Mouse (Mus musculus) T-cell, adult 2 months (primary cell): ENCODE data around the gene Taok2.
A peak's percentile ranks its signal among the peaks of the same experiment; 100 is the strongest.
"Not testable (repeated sequence)": the region's sequence is repeated elsewhere in the genome, so short reads cannot be mapped to it uniquely, and the experiment has no call there.

Experiments used
- DNase-seq: peaks from one replicate; pipeline ENCODE4 v3.0.0; 2022; ENCODE audit warnings: low spot score

Taok2 gene

DNA sequence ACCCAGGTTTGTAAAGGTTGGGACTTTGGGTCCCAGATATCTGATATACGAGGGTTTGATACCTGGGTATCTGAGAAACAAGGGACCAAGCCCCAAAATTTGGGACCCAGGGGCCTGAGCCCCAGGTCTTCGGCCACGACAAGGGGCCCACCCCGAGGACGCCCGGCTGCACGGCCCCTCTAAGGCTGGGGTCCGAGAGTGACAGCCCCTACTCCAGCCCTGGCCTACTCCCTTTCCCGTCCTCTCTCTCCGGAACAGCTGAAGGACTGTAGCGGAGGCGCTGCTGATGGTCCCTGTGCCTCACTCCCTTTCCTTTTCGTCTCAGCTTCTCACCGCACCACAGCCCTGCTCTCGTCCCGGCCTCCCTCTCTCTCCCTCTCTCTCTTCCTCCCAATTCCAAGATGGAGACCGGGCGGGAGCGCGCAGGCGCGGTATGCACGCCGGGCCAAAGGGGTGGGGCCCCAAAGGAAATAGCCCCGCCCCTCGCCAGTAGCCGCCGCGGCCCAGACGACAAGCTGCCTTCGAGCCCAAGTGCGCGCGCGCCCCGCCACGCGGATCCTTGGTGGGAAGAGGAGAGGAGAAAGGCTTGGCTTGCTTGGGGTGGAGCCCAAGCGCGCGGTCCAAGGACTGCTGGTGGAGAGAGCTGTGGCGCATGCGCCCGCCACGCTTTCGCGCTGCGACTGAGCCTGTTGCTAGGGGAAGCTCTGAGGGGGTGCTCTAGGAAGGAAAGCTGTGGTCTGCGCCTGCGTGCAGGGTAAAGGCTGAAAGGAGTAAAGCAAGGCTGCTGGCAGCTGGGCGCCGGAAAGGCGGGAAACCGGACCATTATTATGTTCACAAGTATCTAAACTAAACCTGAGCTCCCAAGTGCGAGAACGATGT is at the start of gene Taok2:
Gene Taok2, minus strand, starts transcription at position 418 of the 879 bp plus-strand sequence.
- peak; percentile 92 for DNase-seq

DNA sequence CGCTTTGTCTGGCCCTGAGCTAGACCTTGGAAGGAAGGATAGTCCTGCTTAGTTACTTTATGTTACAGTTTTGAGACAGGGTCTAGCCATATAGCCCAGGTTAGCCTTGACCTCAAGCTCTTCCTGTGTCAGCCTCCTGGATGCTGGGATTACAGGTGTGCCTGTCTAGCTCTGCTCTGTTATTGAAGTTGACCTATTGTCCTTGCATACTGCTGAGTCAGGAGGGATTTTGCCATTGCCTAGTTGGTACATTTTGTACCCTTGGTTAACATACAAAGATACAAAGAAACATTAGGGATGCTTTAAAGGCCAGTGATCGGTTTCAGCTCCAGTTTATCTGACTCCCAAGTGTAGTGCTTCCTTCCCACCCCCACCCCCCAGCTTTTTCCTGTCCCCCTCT is 48.1 kb upstream of the Taok2 start:
- DNase-seq, result no peak

DNA sequence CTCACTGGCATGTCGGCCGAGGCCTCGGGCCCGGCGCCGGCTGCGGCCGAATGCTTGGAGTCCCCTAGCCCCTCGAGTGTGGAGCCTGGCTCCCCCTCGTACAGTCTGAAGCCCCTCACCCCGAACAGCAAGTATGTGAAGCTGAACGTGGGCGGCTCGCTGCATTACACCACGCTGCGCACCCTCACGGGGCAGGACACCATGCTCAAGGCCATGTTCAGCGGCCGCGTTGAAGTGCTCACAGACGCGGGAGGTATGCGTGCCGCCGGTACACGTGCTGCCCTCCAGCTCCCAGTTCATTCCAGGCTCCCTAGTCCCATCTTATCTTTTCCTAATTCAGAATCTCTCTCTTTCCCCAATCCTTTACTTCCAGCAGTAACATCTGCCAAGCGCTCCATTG is 44.5 kb upstream of the Taok2 start:
- DNase-seq, result no peak

DNA sequence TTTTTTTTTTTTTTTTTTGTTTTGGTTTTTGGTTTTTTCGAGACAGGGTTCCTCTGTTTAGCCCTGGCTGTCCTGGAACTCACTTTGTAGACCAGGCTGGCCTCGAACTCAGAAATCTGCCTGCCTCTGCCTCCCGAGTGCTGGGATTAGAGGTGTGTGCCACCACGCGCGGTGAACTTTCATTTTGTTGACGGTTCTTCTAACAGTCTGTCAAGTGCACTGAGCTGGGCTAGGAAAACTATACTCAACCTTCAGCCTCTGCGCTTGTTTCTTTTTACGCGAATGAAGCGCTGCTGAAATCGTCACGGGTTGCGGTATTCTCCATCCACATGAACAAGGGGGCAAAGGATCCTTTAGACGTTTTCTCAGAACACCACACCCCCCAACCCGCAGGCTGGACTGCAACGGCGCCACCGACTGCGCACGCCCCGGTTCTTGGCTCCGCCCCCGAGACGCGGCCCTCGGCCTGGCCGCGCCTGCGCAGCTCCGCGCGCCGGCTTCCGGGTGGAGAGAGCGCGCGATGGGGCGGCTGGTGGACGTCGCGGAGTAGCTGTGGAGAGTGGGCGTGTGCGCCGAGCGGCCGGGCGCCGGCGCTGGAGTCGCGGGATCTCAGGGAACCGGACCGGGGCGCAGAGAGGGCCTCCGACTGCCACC is 44.0 kb upstream of the Taok2 start, which contains the start of gene Kctd13:
Gene Kctd13, plus strand, starts transcription at position 496 of the 654 bp plus-strand sequence.
- peak; percentile 94 for DNase-seq

DNA sequence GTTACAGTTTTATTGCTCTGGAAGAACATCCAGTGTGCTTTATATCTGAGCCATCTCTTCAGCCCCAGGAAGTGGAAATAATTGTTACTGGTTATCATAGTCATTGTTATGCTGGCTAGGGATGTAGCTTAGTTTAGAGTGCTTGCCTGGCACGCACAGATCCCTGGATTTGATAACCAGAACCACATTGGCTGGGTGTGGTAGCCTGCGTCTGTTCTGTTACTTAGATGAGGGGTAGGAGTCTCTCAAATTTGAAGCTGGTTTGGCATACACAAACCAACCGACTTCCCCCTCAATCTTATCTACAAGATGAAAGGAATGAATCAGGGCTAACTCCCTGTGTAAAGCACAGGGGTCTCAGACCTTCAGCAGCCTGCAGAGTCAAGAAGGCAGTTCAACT is 41.8 kb upstream of the Taok2 start:
- DNase-seq, result no peak

DNA sequence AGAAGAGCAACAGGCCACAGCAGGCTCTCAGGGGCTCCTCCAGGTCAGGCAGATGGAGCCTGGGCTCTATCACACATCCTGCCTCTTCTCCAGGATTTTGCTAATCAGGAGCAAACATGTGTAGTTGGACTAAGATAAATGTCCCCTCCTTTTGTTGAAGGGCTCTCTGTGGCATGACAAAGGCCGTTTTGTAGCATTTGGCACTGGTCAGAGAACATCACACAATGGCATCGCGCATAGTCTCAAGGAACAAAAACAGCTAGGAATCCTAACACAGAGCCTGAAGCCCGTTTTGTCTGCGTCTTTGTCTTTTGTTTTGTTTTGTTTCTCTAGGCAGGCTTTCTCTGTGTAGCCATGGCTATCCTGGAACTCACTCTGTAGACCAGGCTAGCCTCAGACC is 39.5 kb upstream of the Taok2 start:
- no peak for DNase-seq

DNA sequence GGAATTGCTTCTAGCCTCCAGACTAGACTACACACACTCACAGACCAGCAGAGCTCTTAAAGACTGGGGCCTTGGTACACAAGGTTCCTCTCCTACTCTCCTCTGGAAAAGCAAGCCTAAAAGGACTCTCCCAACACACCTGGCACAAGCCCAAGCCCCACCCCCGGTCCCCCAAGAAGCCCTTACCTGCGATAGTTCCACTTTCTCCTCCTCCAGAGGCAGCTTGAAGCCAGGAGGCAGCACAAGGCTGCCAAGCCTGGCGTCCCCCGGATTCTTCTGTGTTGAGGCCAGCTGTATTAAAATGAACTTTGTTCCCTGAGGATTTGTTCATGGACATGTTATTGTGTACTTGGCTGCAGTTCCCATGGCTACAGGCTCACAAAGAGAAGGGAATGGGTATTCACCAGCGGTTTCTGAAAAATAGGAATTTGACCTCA is 38.1 kb upstream of the Taok2 start, which contains the start of gene Tmem219:
Gene Tmem219, minus strand, starts transcription at position 294 of the 437 bp plus-strand sequence.
- DNase-seq, result no peak

DNA sequence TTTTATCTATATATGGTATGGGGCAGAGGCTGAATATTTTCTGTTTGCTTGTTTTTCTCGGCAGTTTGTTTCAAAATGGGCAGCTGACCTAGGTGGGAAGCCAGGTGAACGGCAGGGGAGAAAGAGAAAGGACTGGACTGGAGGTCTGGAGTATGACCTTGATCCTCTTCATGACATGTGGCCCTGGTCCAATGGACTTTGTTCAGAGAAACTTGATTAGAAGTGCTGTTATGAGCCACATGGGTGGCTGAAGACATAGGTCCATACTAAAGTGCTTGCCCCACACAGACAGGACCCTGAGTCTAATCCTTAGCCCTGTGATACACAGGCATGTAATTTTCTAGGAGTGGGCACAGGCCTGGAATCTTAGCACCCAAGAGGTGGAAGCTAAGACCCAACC is 37.1 kb upstream of the Taok2 start:
- DNase-seq, result no peak

DNA sequence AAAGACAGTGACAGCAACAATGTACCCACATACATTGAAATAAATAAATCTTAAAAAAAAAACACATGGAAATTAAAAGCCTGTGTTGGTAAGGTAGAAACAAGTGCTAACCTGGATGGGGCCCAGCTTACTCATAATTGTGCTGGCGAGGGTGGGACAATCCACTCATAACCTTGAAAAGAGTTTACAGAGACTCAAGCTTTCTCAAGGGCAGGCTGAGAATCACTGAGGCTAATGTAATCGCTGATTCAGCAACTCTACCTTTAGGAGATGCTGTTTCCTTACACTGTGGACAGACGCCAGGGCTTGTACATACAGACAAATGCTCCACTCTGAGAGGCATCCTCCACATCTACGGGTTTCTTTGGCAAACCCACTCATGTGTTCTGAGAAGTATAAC is 35.5 kb upstream of the Taok2 start:
- no peak for DNase-seq

DNA sequence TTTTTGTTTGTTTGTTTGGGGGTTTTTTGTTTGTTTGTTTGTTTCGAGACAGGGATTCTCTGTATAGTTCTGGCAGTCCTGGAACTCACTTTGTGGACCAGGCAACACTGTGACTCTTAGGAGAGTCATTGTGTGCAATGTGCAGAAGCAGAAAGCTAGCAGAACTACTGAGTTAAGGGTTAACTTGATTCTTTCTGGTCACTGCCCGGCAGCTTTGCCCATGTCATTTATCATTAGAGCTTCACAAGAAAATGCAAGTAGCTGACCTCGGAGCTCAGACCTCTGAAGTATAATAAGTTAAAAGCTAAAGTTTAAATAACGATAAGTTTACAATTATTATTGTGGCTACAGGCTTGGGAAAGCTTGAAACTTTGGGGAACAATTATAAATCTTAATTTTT is 33.9 kb upstream of the Taok2 start:
- not testable (repeated sequence) for DNase-seq

DNA sequence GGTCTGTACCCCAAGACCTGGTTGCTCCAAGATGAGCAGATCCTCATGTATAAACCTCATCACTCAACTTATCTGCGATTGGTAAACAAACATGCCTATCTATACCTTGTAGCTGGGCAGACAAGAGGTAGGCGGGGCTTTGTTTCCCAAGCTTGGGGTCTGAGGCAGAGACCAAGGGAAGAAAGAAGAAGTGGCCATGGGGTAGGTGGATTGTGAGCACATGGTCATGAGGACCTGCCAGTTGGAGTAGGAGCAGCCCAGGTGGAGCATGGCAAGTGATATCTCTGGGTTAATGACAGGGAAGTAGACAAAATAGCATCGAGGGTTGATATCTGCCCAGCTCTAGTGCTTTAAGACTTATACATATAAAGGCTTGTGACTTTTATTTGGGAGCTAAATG is 30.3 kb upstream of the Taok2 start:
- DNase-seq, result no peak

DNA sequence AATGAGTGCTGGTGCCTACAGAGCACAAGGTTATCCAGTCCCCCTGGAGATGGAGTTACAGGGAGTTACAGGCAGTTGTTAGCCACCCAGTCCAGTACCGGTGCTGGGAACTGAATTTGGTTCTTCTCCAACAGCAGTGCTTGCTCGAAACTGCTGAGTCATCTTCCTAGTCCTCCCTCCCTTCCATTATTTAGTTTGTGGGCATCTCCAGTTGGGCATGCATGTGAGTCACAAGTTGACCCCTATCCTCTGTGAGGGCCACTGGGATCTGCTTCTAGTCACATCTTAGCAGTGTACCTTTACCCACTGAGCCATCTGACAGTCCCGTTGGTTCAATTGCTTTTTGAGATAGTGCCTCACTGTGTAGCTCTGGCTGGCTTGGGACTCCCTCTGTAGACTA is 21.1 kb upstream of the Taok2 start:
- no peak for DNase-seq

DNA sequence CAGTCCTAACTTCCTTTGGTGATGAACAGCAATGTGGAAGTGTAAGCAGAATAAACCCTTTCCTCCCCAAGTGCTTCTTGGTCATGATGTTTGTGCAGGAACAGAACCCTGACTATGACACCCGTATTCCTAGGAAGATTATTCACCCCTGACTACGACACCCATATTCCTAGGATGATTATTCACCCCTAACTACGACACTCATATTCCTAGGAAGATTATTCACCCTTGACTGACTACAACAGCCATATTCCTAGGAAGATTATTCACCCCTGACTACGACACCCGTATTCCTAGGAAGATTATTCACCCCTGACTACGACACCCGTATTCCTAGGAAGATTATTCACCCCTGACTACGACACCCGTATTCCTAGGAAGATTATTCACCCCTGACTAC is 15.3 kb upstream of the Taok2 start:
- DNase-seq, result not testable (repeated sequence)

DNA sequence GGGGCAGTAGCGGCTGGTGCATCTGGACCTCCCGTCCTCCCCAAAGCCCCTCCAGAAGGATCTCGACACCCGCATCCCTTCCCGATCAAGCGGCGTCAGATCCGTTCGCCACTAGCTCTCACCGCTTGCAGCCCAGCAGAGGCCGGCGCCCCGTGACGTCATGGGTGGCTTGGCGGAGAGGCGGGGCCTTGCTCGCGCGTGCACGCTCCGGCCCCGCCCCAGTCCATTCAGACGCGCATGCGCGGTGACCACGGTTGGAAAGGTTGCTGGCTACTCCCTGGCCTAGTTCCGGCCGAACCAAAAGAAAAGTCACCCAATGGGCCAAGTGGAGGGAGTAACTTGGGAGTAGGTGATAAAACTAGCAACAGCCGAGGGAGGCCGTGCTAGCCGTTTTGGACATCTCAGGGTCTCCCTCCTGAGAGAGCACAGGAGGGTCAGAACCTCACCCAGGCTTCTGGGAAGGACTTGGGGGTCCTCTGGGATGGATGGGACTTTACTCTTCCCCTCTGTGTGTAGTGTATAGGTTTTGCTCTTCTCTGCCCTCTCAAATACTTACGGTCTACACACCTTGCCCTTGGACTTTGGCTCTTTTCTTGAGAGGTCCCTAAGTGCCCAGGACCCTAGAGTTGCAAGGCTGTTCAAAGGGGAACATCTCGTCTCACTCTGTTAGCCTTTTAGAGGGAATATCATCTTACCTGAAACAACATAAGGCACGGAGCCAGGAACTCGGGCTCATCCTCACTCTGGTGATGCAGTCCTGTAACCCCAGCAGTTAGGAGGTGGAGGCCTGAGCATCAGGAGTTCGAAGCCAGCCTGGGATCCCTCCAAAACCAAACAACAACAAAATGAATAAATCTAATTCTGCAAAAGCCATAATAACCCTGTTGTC is 13.8 kb upstream of the Taok2 start:
- peak; percentile 84 for DNase-seq

DNA sequence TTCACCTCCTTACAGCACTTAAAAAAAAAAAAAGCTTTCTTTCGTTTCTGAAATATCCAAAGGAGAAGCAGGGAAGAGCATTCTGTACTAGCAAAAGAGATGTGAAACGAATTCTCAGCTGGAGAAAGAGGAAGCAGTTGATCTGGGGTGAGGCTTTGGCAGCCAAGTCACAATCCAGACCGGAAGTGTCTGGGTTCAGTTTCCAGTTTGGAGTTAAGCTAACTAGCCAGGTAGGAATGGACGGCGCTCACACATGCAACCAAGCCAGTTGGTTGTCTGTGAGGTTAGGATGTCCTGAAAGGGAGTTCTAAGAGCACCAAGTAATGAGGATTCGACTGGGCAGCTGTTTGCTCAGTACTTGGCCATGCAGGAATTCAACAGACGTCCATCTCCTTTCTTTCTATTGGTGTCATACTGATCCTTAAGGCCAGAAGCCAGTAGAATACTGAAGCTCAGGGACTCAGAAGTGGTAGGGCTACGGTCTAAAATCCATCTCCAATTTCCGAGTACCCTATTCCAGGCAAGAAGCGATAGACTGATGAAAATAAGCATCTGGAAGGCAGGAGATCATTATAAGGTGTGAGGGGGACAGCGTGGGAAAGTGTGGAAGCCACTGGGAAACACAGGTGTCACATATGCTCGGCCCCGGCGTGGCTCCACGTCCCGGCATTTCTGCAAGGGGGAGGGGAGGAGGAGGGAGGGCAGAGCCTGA is 13.0 kb upstream of the Taok2 start:
- DNase-seq, result peak; percentile 4

DNA sequence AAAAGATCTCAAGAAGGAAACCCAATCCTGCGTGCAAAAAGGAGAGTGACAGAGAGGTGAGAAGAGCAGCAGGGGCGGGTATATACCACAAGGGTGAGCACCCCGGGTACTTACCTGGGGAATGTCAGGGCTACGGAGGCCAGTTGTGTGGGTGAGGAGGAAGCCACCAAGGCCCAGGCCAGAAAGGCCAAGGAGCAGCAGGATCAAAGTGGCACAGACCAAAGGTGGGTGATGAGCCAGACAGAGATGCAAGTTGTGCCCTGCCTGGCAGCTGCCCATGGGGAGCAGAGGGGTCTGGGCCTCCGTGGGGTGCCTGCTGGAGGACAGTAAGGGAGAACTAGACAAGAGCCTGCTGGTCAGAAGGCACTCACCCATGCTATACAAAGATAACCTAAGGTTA is 12.4 kb upstream of the Taok2 start:
- no peak for DNase-seq

DNA sequence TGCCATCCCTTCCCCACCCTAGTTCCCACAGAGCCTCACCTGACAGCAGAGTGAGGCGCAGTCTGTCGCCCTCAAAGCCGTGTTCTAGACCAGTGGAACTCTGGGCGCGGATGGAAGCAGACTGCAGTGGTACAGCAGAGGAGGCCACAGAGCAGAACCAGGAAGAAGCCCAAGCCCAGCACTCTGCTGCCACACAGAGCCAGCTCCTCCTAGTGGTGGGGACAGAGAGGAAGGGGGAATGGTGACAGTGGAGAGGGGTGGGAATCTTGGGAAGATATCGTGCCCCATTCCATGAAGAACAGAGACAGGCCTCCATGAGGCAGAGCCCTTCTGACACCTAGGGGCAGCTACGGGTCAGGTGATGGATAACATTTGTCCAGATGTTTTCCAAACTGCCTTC is 4.3 kb upstream of the Taok2 start:
- DNase-seq, result no peak

DNA sequence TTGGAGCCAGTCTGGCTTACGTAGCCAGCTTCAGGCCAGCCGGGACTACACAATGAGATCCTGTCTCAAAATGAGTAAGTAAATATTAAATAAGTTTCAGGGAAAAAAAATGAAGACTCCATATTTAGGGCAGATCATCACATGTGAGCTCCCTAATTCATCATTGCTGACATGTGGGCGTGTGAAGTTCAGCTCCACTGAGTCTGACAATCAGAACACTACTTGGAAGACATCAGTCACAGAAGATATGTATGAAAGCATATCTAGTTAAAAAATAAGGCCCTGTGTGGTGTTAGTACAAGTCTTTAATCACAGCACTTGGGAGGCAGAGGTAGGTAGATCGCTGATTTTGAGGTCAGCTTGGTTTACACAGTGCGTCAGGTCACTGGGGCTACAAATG is 2.8 kb upstream of the Taok2 start:
- DNase-seq, result no peak

DNA sequence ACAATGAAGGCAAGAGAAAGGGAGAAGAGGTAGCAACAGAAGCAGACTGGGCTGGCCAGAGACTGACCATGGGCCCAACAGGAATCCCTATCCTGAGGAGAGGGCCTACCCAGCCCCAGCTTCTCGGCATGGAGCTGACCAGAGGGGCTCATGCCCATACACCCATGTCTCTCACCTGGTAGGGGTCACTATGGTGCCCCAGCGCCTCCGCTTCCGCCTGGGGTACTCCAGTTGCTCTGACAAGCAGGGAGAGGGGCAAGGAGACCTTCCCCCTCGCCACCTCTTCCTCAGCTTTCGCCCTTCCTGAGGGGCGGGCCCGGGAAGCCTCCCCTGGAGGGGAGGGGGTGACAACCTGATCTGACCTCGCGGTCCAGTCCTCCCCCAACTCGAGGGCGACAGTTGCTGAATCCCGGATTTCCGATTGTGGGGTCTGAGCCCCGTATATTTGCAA is 747 bp downstream of the Taok2 start:
- DNase-seq, result peak; percentile 8

DNA sequence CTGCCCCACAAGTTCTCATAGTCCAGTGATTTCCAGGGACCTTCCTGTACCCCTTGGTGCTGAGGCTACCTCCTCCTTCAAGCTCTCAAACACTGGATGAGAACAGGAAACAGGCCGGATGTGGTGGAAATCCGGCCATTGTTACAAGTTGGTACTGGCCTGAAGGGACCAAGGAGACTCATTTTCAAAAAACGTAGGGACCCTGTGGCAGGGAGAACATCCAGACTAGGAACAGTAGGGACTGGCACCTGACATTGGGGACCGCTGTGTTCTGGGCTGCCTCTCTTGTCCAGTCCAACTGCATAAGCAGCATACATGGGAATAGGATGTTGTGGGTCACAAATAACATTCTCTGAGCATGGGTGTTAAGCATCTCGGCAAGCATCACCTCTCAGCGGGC is 3.5 kb downstream of the Taok2 start:
- no peak for DNase-seq

DNA sequence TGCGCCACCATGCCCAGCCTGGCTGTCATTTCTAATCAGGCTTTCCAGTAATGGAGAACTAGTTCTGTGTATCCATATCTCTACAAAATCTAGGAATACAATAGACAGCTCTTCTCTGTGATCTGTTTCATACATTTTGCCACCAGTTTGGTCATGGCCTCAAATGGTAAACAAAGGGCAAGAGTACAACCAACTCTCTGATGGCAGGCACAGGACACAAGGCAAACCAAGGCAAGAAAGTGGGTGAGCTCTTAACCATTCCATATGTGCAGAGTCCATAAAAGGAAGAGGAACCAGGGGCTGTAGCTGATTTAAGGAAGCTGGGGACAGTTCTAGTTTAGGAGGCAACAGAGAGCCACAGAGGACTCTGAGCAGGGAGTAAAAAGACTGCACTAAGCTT is 7.3 kb downstream of the Taok2 start:
- no peak for DNase-seq

DNA sequence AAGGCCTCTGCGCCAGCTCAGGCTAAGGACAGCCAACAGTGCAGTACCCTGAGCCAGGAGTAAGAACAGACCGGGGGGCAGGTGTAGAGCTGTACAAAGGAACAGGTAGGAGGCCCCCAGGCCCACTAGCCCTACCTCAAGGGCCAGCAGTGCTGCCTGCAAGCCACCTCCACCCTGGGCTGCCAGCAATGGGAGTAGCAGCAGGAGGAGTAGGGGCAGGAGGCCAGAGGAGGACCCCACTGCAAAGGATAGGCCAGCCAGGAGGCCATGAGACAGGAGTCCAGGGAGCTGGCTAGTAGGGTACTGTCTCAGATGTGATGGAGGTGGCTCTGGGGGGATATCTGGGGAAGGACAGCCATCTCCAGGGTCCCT is 14.0 kb downstream of the Taok2 start:
- DNase-seq, result no peak
